Mouse (Mus musculus) urinary bladder, postnatal 10 days (tissue): ENCODE results near the gene Ms4a15.

ENCODE experiments used
- DNase-seq: peaks from one replicate; pipeline ENCODE4 v3.0.0; 2022; ENCODE audit warnings: low spot score

The Ms4a15 gene

DNA sequence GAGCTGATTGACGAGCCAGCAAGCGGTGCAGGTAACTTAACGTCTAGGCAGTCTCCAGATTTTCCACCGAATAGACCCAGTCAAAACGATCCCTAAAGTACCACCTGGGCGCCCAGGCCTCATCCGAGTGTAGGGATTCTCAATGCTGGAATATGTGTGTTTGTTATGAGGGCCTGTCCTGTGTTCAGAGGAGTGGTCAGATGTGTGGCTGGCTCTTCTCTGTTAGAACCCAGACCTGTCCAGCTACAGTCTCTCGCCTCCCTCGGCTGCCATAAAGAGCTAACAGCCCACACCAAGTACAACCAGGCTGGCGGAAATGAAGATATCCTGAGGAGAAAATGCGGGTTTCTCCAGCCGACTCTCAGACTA, 33.1 kb downstream of the Ms4a15 start:
- DNase-seq: no peak

DNA sequence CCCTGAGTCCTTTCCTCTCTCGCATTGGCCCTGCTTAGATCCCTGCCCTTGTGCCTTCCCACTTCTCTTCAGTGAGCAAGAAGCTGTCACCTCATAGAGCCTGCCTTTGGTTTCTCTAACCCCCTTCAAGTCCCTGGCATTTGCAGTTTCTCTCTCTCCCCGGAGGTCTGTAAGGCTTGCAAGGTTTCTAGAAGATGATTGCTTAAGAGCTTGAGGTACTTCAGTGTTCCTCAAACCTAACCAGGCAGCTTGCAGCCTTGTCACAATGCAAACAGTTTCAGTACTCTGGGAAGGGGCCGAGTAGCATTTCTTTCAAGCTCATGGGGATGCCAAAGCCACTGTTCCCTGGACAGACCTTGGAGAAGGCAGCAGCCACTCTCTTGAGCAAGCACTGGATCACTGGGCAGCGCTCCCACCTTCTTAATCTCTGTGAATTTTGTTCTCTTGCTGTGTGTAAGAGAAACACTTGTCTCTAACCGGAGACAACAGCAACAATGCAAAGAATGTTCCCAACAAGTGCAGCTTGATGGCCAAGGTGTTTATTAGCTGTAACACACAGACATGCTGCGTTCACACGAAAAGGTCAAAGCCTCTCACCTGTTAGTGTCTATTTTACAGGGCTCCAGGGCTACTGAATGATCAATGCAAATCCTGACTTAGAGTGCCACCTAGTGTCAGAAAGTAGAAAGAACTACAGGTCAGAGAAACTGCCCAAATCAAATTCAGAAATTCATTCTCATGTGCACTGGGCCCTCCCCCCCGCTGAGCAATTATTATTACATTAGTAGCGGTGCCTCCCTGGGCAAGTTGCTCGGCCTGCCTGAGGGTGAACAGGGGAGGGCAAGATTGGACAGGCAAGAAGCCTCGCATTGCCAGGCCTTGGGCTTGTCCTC, 33.7 kb downstream of the Ms4a15 start:
- no peak for DNase-seq

DNA sequence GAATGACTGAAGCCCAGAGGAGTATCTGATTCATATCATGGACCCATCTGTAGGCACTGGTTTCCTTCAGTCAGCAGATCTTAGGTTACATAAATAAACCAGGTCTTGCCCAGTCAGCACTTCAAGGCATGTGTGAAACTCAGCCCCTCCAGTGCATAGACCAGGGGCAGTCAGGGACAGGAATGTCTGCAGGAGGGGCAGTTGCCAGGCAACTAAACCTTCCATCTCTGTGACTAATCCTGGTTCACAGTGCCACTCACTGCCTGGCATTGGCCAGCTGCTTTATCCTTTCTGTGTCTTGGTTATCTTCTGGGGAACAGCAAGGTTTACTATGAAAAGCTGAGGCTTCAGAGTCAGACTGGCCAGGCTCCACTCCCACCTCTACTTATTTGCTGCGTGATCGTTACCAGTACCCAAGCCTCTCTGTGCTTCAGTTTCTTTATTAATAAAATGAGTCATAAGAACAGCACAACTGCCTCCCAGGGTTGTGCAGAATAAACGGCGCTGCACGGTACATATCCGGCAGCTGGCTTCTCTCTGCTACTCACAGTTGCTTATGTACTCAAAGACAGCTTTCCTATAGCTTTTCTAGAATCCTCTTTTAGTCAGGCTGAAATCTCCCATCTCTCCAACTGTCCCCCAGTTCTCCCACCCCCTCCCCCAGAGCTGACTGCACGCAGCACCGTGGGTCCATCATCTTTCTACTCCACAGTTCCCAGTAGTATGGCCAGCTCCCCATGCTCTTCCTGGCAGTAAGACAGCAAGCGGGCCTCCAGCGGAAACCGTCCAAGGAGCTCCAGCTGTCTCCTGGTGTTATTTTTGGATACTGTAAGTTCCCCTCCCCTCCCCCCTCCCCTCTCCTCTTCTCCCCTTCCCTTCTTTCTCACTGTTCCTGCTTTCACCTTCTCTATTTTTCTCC, 40.8 kb downstream of the Ms4a15 start:
- no peak for DNase-seq

DNA sequence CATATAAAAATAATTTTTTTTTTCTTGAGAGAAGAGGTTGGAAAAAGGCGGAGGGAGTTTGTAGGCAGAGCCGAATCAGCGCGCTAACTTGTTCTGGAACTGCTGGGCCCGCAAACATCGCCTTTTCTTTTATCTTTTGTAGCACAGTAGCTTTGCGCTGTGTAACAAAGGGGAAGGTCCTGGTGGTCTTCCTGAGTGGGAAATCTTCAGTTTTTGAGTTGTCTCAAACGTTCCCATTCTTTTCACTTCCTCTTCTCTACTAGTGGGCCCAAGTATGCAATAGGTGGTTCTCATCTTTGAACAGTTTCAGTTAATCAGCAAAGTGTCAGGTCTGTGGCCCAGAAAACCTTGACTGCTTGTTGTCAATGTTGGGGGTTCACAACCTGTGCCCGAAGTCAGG, 43.5 kb downstream of the Ms4a15 start:
- DNase-seq: no peak

DNA sequence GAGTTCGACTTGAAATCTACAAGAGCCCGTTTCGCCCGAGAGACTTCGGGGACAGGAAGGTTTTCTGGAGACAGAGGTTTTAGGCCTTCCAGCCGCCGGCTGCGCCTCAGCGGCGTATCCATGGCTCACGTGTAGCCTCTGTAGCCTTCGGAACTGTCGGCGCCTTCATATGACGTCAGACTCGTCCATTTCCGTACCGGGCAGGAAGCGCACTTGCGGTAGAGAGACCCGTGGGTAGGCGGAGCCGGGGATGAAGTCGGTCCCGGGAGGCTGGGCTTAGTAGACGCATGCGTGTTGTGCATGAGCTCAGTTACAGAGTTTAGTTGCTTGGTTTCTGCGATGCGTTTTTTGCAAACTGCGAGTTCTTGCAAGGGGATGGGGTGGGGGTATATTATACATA, 43.9 kb downstream of the Ms4a15 start, which contains the start of gene Ccdc86:
TSS of gene Ccdc86 (minus strand) at position 155 of the 400 bp plus-strand sequence.
- peak; percentile 88 for DNase-seq

DNA sequence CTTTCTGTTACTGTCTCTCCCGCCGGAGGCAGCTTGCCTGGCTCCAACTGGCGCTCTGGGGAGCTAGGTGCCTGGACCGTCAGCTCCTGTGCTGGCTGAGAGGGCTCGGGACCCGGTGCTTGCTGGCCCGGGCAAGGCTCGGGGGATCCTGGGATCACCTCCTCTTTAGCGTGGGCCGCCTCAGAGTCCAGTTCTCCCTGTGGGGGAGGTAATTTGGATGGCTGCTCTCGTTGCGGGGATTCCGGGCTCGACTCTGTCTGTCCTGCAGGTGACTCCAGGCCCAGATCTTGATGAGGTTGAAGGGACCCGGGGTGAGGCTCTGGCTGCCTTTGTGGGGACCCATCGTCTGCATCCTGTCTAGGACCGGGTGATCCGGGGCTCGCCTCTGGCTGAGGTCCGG, 44.6 kb downstream of the Ms4a15 start:
- no peak for DNase-seq

DNA sequence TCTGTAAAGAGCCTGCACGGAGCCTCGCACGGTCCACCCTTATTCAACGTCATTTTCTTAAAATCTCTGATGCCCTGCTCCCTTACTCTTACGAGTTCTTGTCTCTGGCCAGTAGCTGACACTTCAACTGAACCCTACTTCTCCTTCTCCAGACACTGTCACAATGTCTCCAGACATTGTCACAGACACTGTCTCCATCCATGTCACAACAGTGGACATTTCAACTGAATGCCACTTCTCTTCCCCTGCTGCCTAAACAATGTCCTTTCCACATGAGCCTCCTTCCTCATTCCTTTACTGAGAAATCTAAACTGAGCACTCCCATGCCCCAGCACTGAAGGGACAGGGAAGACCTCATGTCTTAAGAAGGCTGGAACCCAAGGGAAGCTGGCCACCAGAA, 45.8 kb downstream of the Ms4a15 start:
- DNase-seq: no peak

DNA sequence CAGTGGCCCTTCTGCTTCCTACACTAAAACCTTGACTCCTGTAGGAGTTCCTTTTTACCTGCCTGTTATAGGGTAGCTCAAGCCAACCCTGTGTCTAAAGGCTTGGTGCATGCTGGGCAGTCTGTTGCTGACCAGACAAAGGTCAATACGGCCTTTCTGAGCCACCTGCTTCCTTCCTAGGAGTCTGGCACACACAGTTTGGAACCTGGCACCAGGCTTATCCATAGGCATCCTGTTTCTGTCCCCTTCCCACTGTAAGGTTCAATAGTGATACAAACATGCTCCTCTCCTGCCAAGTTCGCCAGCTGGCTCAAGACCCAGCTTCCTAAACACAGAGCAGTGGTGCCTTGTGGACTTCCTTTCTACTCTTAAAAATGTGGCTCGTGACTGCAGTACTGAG, 46.5 kb downstream of the Ms4a15 start:
- no peak for DNase-seq

DNA sequence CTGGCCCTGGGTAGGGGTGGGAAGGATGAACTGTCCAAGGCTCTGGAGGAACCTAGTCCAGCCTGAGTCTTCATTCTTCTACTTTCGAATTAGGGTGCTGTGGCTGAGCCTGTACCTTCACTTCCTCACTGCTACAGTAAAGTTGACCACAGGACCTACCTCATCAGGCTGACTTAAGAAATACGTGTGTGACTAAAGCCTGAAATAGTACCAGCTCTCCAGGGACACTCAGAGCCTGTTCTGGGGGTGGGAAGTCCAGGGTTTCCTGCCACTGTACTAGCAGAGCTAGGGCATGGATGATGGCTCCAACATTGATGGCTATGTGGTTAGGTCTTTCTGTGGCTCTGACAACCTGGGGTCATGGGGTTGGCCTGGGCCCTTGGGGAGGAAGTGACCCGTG, 49.1 kb downstream of the Ms4a15 start:
- DNase-seq: no peak

DNA sequence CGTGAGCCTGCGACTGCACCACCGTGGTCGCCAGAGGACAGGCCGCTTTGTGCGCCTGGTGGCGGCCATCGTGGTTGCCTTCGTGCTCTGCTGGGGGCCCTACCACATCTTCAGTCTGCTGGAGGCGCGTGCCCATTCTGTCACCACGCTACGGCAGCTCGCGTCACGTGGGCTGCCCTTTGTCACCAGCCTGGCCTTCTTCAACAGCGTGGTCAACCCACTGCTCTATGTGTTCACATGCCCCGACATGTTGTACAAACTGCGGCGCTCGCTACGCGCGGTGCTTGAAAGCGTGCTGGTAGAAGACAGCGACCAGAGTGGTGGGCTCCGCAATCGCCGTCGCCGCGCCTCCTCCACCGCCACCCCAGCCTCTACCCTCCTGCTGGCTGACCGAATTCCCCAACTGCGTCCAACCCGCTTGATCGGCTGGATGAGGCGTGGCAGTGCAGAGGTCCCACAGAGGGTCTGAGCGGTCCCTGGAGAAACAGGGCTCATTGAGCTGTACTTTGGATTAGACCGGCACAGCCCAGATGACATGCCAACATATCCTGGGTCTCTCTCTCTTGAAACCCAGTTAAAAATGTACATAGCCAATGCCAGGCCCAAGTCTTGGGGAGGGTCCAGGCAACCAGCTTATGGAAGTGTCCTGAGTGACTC, 52.1 kb downstream of the Ms4a15 start:
- DNase-seq: no peak

DNA sequence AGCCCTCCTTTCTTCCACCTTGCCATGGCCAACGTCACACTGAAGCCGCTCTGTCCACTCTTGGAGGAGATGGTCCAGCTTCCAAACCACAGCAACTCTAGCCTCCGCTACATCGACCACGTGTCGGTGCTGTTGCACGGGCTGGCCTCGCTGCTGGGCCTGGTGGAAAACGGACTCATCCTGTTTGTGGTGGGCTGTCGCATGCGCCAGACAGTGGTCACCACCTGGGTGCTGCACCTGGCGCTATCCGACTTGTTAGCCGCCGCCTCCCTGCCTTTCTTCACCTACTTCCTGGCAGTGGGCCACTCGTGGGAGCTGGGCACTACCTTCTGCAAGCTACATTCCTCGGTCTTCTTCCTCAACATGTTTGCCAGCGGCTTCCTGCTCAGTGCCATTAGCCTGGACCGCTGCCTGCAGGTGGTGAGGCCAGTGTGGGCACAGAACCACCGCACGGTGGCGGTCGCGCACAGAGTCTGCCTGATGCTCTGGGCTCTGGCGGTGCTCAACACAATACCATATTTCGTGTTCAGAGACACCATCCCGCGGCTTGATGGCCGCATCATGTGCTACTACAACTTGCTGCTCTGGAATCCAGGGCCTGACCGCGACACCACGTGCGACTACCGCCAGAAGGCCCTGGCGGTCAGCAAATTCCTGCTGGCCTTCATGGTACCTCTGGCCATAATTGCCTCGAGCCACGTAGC, 52.8 kb downstream of the Ms4a15 start:
- DNase-seq: no peak

DNA sequence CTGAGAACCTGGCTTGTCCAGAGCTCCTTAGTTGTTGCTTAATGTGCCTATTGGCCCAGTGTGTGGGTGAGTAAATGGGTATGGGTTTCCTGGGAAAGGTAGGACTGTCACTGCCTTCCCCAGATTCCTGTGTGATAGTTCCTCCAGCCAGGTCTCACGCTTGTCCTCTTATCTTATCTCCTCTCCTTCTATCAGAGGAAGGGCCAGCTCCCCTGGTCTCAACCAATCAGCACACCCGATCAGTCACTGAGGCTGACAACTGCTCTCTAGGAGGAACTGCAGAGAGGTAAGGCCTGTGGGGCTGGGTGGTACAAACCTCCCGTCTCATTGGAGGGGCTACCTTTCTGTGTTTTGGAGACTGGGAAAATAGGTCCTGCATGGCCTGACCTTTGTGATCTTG, 54.3 kb downstream of the Ms4a15 start:
- no peak for DNase-seq

DNA sequence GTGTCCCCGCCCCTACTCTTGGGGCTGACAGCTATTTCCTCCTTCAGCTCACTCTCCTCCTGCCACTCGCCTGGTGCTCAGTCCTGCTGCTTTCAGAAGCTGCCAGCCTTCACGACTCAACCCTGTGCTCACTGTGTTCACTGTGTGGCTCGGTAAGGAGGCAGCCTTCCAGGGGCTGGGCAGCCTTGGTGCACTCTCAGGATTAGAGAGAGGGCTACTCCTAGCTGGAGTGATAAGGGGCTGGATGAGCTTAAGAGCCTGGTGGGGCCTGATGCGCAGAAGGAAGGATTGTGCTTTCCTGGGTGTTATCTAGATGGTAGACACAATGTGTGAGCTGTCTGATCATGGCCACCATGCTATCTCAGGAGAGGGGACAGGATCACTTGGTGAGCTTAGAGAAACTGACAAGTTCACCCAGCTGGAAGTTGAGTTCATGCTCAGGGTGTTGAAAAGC, 55.9 kb downstream of the Ms4a15 start, which contains the start of gene Ptgdr2:
TSS of gene Ptgdr2 (plus strand) at position 51 of the 454 bp plus-strand sequence.
- no peak for DNase-seq

DNA sequence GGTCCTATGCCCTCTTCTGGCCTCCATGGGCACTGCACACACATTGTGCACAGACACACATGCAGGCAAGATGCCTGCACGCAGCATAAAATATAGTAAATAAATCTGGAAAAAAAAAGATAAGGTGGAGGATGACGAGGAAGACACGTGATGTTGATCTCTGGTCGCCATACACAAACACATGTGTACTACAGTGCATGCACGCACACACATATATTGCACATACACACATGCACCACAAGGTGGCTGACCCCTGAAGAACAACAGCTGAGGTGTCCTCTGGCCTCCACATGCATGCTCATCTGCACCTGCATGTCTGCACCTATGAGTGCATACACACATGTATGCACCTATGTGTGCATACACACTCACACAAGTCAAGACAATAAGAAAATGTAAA, 57.0 kb downstream of the Ms4a15 start:
- no peak for DNase-seq

DNA sequence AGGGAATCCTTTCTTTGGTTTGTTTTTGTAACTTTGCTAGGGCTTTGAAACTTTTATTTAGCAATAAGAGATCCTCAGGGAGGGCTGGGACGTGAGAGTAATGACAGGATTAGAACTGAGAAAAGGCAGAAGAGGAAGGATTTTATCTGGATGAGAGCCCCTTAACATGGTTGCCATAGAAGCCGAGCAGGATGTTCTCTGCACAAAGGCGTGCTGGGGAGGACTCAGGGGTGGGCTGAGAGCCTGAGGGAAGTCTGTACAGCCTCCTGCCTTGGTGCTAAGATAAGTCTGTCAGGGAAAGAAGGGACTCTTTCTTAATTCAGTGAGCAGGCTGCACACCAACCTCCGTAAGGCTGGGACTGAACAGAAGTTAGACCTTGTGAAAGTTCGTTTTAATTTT, 58.0 kb downstream of the Ms4a15 start:
- DNase-seq: no peak

DNA sequence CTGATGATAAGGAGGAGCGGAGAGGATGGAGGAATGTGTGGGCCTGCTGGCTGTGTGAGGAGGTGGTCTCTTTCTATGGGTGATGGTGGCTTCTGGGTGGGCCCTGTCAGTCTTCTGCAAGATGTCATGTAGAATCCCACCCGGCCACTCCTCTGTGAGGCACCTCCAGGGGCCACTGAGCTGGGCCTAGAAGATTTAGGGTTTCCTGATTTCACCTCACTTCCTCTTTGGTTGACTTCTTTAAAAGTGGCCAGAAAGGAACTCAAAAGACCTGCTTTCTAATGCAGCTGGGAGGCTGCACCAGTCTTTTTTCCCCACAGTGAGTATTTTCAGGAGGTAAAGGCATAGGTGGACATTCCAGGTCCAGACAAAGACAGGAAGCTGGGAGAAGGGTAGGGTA, 62.4 kb downstream of the Ms4a15 start:
- no peak for DNase-seq
